Mouse (Mus musculus) midbrain, embryonic 11.5 days (tissue): Measurements from ENCODE around the gene Trim63. TPM values are rescaled to one million over a fixed set of nuclear protein-coding genes. Genes with fewer than 3 reads are reported as not detected.

ENCODE experiments used
- ATAC-seq: fragments of 200-750 bp; cut with Nextera tagmentation; 2 replicates; pipeline ENCODE4 v1.8.0; 2017; ENCODE audit warnings: moderate TSS enrichment, moderate library complexity; ENCODE audit not compliant: low FRiP score
- DNase-seq: peaks from one replicate; pipeline ENCODE4 v3.0.0; 2015; ENCODE audit warnings: low spot score; ENCODE audit errors: missing footprints
- H3K27ac ChIP-seq: fragments of 300-500 bp; sonication (generic); 2 replicates; pipeline ENCODE4 v1.5.1; 2014; ENCODE audit warnings: low read depth, low read length
- H3K27me3 ChIP-seq: fragments of 300-500 bp; sonication (generic); 2 replicates; pipeline ENCODE4 v1.6.1; 2014; ENCODE audit warnings: mild to moderate bottlenecking, low read length, moderate library complexity, mixed read lengths; ENCODE audit not compliant: control insufficient read depth, insufficient read depth
- H3K36me3 ChIP-seq: fragments of 300-500 bp; sonication (generic); 2 replicates; pipeline ENCODE4 v1.6.1; 2014; ENCODE audit warnings: mild to moderate bottlenecking, low read length, moderate library complexity, mixed read lengths; ENCODE audit not compliant: control insufficient read depth, insufficient read depth
- H3K4me1 ChIP-seq: fragments of 300-500 bp; sonication (generic); 2 replicates; pipeline ENCODE4 v1.6.1; 2014; ENCODE audit warnings: low read length; ENCODE audit not compliant: control insufficient read depth, insufficient read depth
- H3K4me2 ChIP-seq: fragments of 300-500 bp; sonication (generic); 2 replicates; pipeline ENCODE4 v1.6.1; 2014; ENCODE audit warnings: mild to moderate bottlenecking, moderate library complexity
- H3K4me3 ChIP-seq: fragments of 300-500 bp; sonication (generic); 2 replicates; pipeline ENCODE4 v1.5.1; 2014; ENCODE audit warnings: low read depth, low read length
- H3K9ac ChIP-seq: fragments of 300-500 bp; sonication (generic); 2 replicates; pipeline ENCODE4 v1.6.1; 2014; ENCODE audit warnings: low read length
- H3K9me3 ChIP-seq: fragments of 300-500 bp; sonication (generic); 2 replicates; pipeline ENCODE4 v1.6.1; 2016; ENCODE audit warnings: low read length; ENCODE audit not compliant: control insufficient read depth
- WGBS: fragments of 180-500 bp; shearing (Covaris S2); extraction: QIAGEN DNeasy Blood & Tissue Kit; methylation state at CpG from one replicate; pipeline ENCODE4 v1.1.7; 2014; 5-methylcytosine and 5-hydroxymethylcytosine counted together
- polyA plus RNA-seq: library from polyadenylated mRNA; unstranded; fragments of >200 nt; fragmentation: Nextera tagmentation; extraction: Ambion mirVana; gene quantifications from 2 replicates; pipeline ENCODE4 v1.2.1, GENCODE M21; 2014

The Trim63 gene
- polyA plus RNA-seq, 1 experiment from 2014 or later, result not detected

GRCm38 (mm10) chr4:134343071-134344031 is 28.4 kb downstream of the Trim63 start, which contains the start of gene Slc30a2:
Gene Slc30a2, plus strand, starts transcription at chr4:134343181.
- Histone ChIP-seq H3K27ac (no peak within 1 kb of the TSS), H3K4me3 (peak within 1 kb of the TSS; percentile 17; the same call in 1 of the 2 replicates), H3K4me1 (peaks cover 7% of the 10 kb centered on the region), H3K9ac (0 out of 2 replicates have a peak within 1 kb of the TSS, but pooled peaks have one; percentile 20), H3K9me3 (no peaks in the 10 kb centered on the region), H3K27me3 (peaks cover 33% of the 10 kb centered on the region), H3K36me3 (no peaks in the 10 kb centered on the region), H3K4me2 (peak within 1 kb of the TSS; percentile 39)
- 2% methylated on average over 61 of the region's 61 CpGs for WGBS
- ATAC-seq (no peak), DNase-seq (peak; percentile 90)

DNA sequence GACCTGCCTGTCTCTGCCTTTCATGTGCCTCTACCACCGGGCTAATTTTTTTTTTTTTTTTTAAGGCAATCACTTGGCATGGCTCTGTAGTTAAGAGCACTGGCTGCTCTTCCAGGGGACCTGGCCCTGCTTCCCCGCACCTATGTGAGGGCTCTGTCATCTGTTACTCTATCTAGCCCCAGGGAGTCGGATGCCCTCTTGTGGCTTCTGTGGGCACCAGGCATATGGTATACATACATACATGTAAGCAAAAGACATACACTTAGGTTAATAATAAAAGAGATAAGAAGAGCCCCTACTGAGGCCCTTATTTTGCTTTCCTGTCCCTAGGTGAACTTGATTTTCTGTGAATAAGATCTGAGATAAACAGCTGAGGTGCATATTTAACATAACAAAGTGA is 29.7 kb downstream of the Trim63 start:
- WGBS, result 43% methylated on average over 3 of the region's 3 CpGs
- no peak for ATAC-seq
- no peak overlapping the region for H3K27ac ChIP-seq
- no peak overlapping the region for H3K4me3 ChIP-seq
- DNase-seq, result no peak
- H3K27me3 ChIP-seq, result peaks cover 33% of the 10 kb centered on the region
- no peak overlapping the region for H3K9ac ChIP-seq
- peaks cover 7% of the 10 kb centered on the region for H3K4me1 ChIP-seq
- no peak overlapping the region for H3K4me2 ChIP-seq
- H3K36me3 ChIP-seq, result no peaks in the 10 kb centered on the region
- H3K9me3 ChIP-seq, result no peaks in the 10 kb centered on the region

- ATAC-seq (no peak), DNase-seq (no peak)
- 91% methylated on average over 15 of the region's 15 CpGs for WGBS
- H3K4me1 ChIP-seq, result peaks cover 7% of the 10 kb centered on the region
- H3K9ac ChIP-seq, result no peak overlapping the region
- H3K4me3 ChIP-seq, result no peak overlapping the region
- H3K36me3 ChIP-seq, result no peaks in the 10 kb centered on the region
- H3K27ac ChIP-seq, result no peak overlapping the region
- H3K9me3 ChIP-seq, result no peaks in the 10 kb centered on the region
- H3K27me3 ChIP-seq, result peaks cover 33% of the 10 kb centered on the region
- no peak overlapping the region for H3K4me2 ChIP-seq
Measured at GRCm38 (mm10) chr4:134345802-134346201, 30.9 kb downstream of the Trim63 start.

DNA sequence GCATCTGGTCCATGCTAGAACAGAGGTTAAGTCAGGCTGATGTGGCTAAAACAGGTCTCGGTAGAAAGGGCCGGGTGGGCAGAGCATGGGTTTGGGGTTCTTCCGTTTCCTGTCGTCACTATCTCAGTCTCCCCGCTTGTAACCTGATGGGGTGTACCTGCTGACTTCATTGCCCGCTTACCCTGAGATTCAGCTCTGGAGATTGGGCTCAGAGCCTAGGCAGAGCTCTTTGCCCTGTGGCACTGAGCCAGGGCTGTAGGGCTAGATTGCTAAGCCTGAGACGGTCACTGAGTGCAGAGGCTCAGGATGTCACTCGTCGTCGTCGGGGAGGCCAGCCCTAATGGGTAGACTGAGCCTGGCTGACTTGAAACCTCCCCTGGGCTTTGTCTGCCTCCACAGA is 33.2 kb downstream of the Trim63 start:
- Histone ChIP-seq H3K4me1 (peaks cover 5% of the 10 kb centered on the region), H3K27ac (no peak overlapping the region), H3K9ac (no peak overlapping the region), H3K9me3 (no peaks in the 10 kb centered on the region), H3K4me2 (no peak overlapping the region), H3K27me3 (peaks cover 19% of the 10 kb centered on the region), H3K36me3 (no peaks in the 10 kb centered on the region), H3K4me3 (no peak overlapping the region)
- WGBS, result 82% methylated on average over 11 of the region's 11 CpGs
- DNase-seq, result no peak
- ATAC-seq, result no peak

DNA sequence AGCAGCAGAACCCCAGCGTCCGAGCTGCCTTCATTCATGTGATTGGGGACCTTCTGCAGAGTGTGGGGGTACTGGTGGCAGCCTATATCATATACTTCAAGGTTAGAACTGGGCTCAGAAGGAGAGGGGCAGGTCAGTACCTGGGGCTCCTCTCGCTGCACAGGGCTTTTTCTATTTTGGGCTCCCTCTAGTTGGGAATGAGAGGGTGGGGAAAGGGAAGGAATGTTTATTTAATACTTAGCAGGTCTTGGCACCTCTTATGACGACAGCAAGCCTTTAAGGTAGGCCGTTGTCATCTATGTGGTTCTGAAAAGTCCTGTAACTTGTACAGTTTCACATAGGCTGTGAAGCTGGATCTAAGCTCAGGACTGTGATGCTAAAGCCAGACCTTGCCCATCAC is 33.6 kb downstream of the Trim63 start:
- Histone ChIP-seq H3K27me3 (peaks cover 14% of the 10 kb centered on the region), H3K27ac (no peak overlapping the region), H3K9ac (no peak overlapping the region), H3K4me1 (peaks cover under 1% of the 10 kb centered on the region; the same call in 1 of the 2 replicates), H3K9me3 (no peaks in the 10 kb centered on the region), H3K4me2 (no peak overlapping the region), H3K36me3 (no peaks in the 10 kb centered on the region), H3K4me3 (no peak overlapping the region)
- ATAC-seq (no peak), DNase-seq (no peak)
- WGBS, result 88% methylated on average over 5 of the region's 5 CpGs

DNA sequence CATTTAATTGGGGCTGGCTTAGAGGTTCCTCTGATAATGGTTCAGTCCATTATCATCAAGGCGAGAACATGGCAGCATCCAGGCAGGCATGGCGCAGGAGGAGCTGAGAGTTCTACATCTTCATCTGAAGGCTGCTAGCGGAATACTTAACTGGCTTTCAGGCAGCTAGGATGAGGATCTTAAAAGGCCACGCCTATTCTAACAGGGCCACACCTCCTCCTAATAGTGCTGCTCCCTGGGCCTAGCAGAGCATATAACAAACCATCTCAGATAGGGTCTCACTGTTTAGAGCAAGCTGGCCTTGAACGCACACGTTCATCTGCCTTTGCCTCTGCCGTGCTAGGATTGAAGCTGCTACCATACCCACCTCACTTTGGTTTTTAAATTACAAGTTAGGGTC is 34.9 kb downstream of the Trim63 start:
- no peak for ATAC-seq

GRCm38 (mm10) chr4:134350641-134351040 is 35.7 kb downstream of the Trim63 start:
- no peak for ATAC-seq
- H3K27me3 ChIP-seq, result peaks cover 2% of the 10 kb centered on the region; the same call in 1 of the 2 replicates
- no peaks in the 10 kb centered on the region for H3K36me3 ChIP-seq
- H3K9ac ChIP-seq, result no peak overlapping the region
- no peak overlapping the region for H3K27ac ChIP-seq
- H3K4me3 ChIP-seq, result no peak overlapping the region
- H3K9me3 ChIP-seq, result no peaks in the 10 kb centered on the region
- 89% methylated on average over 6 of the region's 6 CpGs for WGBS
- H3K4me1 ChIP-seq, result no peaks in the 10 kb centered on the region
- no peak overlapping the region for H3K4me2 ChIP-seq
- DNase-seq, result no peak

More for the DNA sequence above, 34.9 kb downstream of the Trim63 start:
- H3K27me3 ChIP-seq, result peaks cover 5% of the 10 kb centered on the region; the same call in 1 of the 2 replicates
- no peak overlapping the region for H3K9ac ChIP-seq
- no peaks in the 10 kb centered on the region for H3K9me3 ChIP-seq
- H3K4me2 ChIP-seq, result no peak overlapping the region
- H3K27ac ChIP-seq, result no peak overlapping the region
- H3K4me1 ChIP-seq, result no peaks in the 10 kb centered on the region
- WGBS, result 92% methylated on average over 7 of the region's 7 CpGs
- H3K4me3 ChIP-seq, result no peak overlapping the region
- DNase-seq, result no peak
- H3K36me3 ChIP-seq, result no peaks in the 10 kb centered on the region

DNA sequence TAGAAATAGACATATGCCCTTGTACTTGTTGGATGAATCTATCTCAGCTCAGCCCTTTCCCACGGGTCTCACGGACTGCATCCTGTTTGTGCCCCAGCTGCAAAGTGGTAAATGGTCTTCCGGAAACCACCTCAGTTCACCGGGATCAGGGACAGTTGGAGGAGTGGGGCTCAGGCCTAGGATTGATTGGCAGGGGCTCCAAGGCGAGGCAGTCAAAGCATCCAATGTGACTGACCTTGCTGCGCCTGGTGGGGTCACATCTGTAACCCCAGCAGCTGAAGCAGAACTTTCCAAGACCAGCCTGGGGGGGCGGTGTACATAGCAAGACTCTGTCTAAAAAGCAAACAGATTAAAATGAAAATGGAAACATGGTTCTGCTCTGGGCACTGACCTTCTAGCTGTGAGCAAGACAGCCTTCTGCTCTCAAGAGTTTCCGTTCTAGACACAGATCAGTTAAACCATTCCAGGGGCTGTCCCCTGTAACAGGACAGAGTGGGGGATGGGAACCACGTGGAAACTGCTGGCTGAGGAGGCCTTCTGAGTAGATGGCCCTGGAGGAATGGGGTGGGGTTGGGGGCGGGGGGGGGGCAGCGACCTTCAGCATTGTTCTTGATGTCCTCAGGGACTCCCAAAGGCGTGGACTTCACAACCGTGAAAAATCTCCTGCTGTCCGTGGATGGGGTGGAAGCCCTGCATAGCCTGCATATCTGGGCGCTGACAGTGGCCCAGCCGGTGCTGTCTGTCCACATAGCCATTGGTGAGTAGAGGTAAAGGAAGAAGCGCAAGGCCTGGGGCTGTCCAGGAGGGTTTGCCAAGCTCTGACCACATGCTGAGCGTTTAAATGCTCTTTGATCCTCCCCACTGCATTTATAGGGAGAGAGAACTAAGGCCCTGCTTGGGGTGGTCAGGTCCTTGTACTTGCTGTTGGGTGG is 36.7 kb downstream of the Trim63 start:
- Histone ChIP-seq H3K4me2 (no peak overlapping the region), H3K36me3 (no peaks in the 10 kb centered on the region), H3K4me1 (no peaks in the 10 kb centered on the region), H3K9ac (no peak overlapping the region), H3K4me3 (no peak overlapping the region), H3K27ac (no peak overlapping the region), H3K9me3 (no peaks in the 10 kb centered on the region), H3K27me3 (no peaks in the 10 kb centered on the region)
- ATAC-seq, result no peak
- 50% methylated on average over 18 of the region's 18 CpGs for WGBS
- DNase-seq, result no peak
